Mouse (Mus musculus): ENCODE measurements around the gene Eif5a2. TPM values are rescaled to one million over a fixed set of nuclear protein-coding genes. Genes with fewer than 3 reads are reported as not detected.

Eif5a2 gene
- total and polyA plus RNA-seq, 3 experiments, result 6.1 to 7.3 TPM; not detected in 1

- TF ChIP-seq MYB (IDR thresholded peaks at IDR 0.05; ENCODE audit: low read depth, low read length) (no peak), MEF2A (IDR thresholded peaks at IDR 0.05; ENCODE audit: extremely low read depth, insufficient replicate concordance, low read depth, low read length, poor library complexity, severe bottlenecking) (no peak), BHLHE40 (IDR thresholded peaks at IDR 0.05; ENCODE audit: borderline replicate concordance, low read depth, low read length) (no peak), MAX (IDR thresholded peaks at IDR 0.05; ENCODE audit: low read length) (peak; percentile 56), GABPA (IDR thresholded peaks at IDR 0.05; ENCODE audit: low read depth, low read length) (no peak), HCFC1 (IDR thresholded peaks at IDR 0.05; ENCODE audit: low read depth, low read length) (peak; percentile 88), POLR2AphosphoS2 (IDR thresholded peaks at IDR 0.05; ENCODE audit: low read length) (peak; percentile 93), USF2 (IDR thresholded peaks at IDR 0.05; ENCODE audit: borderline replicate concordance in 1 of 2, insufficient read depth in 1 of 2, low read depth in 1 of 2, low read length in 2 of 2) (no peak), SIN3A (IDR thresholded peaks at IDR 0.05; ENCODE audit: low read length) (peak; percentile 89), ZKSCAN1 (IDR thresholded peaks at IDR 0.05; ENCODE audit: low read depth, low read length) (no peak), MYC (IDR thresholded peaks at IDR 0.05; ENCODE audit: low read depth, low read length) (peak; percentile 46; the same call in 1 of the 2 replicates), RAD21 (IDR thresholded peaks at IDR 0.05; ENCODE audit: low read depth, low read length) (no peak), ETS1 (IDR thresholded peaks at IDR 0.05; ENCODE audit: low read depth, low read length) (no peak), EP300 (IDR thresholded peaks at IDR 0.05; ENCODE audit: low read depth in 1 of 2, low read length in 2 of 2) (no peak), CHD1 (IDR thresholded peaks at IDR 0.05; ENCODE audit: low read depth, low read length) (peak; percentile 91), TCF12 (IDR thresholded peaks at IDR 0.05; ENCODE audit: low read depth, low read length) (0 out of 2 replicates have a peak, but pooled peaks have one; percentile 51), GATA1 (IDR thresholded peaks at IDR 0.05; ENCODE audit: low read depth, low read length) (no peak)
These were observed 24.4 kb downstream of the Eif5a2 start, which contains the start of gene Rpl22l1 (continued) for GRCm38 (mm10) chr3:28805301-28806097.

- TF ChIP-seq POLR2AphosphoS2 (IDR thresholded peaks at IDR 0.05; ENCODE audit: low read length) (peak; percentile 93), ZMIZ1 (IDR thresholded peaks at IDR 0.05; ENCODE audit: low read depth, low read length) (0 out of 2 replicates have a peak, but pooled peaks have one; percentile 50), MYB (IDR thresholded peaks at IDR 0.05; ENCODE audit: low read depth, low read length) (0 out of 2 replicates have a peak, but pooled peaks have one; percentile 26), EP300 (IDR thresholded peaks at IDR 0.05; ENCODE audit: low read depth in 1 of 2, low read length in 2 of 2) (no peak)
- Histone ChIP-seq H3K4me1 (ENCODE audit: control insufficient read depth in 1 of 2, insufficient read depth in 2 of 2, low read length in 2 of 2) (peaks cover 0 to 9% of the 10 kb centered on the region in 2 experiments; a peak in 1 of 4 replicates), H3K9ac (ENCODE audit: control insufficient read depth, low read depth, low read length, poor library complexity, severe bottlenecking) (no peak overlapping the region)
These were observed 27.1 kb downstream of the Eif5a2 start for GRCm38 (mm10) chr3:28808039-28808643.

More at GRCm38 (mm10) chr3:28808039-28808643, 27.1 kb downstream of the Eif5a2 start:
- Histone ChIP-seq H3K9me3 (replicated peaks; ENCODE audit: insufficient read depth, low read length) (no peaks in the 10 kb centered on the region), H3K79me2 (ENCODE audit: control insufficient read depth, insufficient read depth, low read length, poor library complexity) (peaks cover 15% of the 10 kb centered on the region), H3K4me3 (ENCODE audit: control insufficient read depth in 1 of 2, insufficient read depth in 1 of 2, low read depth in 2 of 2, low read length in 2 of 2) (no peak overlapping the region), H3K27me3 (ENCODE audit: control insufficient read depth in 1 of 2, insufficient read depth in 2 of 2, low read length in 2 of 2) (no peaks in the 10 kb centered on the region), H3K36me3 (ENCODE audit: control insufficient read depth in 1 of 2, insufficient read depth in 2 of 2, low read length in 2 of 2) (peaks cover 6 to 21% of the 10 kb centered on the region in 2 experiments), H3K27ac (ENCODE audit: control insufficient read depth, low read depth, low read length) (no peak overlapping the region)
- peak; percentile 38 for DNase-seq (ENCODE audit: low read depth, low spot score)
